Mouse (Mus musculus): ENCODE measurements around the gene Dscaml1.

DNA sequence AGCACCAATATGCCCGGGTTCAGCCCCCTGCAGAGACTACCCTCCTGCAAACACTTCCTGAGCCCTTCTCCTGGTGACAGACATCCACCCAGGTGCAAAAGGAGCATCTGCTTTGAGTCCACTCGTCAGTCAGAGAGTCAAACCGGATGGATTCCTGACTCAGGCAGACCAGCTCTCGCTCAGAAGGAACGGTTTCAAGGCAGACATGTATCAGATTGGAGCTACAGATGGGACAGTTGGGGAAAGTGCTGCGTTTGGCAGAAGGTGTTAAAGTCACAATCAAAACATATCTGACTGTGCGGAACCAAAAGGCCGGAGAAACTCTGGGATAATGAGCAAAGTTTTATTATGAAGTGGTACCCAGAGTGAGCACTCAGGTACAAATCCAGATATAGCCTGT, 373.0 kb downstream of the Dscaml1 start:
- no peak for TF ChIP-seq CTCF (IDR thresholded peaks at IDR 0.05; ENCODE audit: extremely low read depth, insufficient read depth, insufficient read length, insufficient replicate concordance)
- TF ChIP-seq POLR2A (IDR thresholded peaks at IDR 0.05; ENCODE audit: low read depth, low read length) = no peak
